8 mouse cellular contexts compared by ENCODE assay signal in the genomic region with DNA sequence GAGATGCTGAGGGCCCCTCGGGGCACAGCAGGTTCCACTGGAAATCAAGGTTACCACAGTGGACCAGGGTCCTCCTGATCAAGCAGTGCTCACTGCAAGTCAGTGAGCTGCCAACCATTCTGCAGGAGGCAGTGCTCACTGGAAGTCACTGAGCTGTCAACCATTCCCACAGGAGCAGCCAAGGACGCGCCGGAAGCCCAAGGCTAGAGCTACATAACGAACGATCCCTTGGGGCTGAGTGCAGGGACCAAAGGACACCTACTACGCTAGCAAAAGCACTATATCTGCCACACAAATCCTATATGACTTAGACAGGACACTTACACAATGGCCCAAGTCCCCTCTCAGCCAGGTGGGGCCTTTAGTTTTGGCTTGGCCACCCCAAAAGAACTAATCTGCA. TPM values are rescaled to one million over a fixed set of nuclear protein-coding genes. Genes with fewer than 3 reads are reported as not detected.
DNase-seq lines count a peak whose midpoint lies in the region; ATAC-seq and TF ChIP-seq lines count a peak whose summit lies in the region.

No protein-coding gene starts in this region.

- DNase-seq in ovary, adult 18-20 months (ENCODE audit: low spot score) = peak; percentile 39
- DNase-seq in ovary, postnatal 14 days (ENCODE audit: low spot score) = no peak
- no peak for DNase-seq in stomach, postnatal 0 days (ENCODE audit: low spot score)
- DNase-seq in embryo, embryonic 9.5 days (ENCODE audit: extremely low spot score) = no peak
- no peak for DNase-seq in urinary bladder, postnatal 14 days (ENCODE audit: low spot score)

- WGBS in forebrain, embryonic 15.5 days = 92% methylated on average over 7 of the region's 7 CpGs
- WGBS in forebrain, embryonic 12.5 days = 91% methylated on average over 7 of the region's 7 CpGs
- 49% methylated on average over 7 of the region's 7 CpGs for WGBS in kidney, embryonic 14.5 days
- 73% methylated on average over 7 of the region's 7 CpGs for WGBS in stomach, postnatal 0 days

- H3K27me3 ChIP-seq in forebrain, embryonic 15.5 days = no peaks in the 10 kb centered on the region
- no peaks in the 10 kb centered on the region for H3K27me3 ChIP-seq in forebrain, embryonic 12.5 days
- H3K27me3 ChIP-seq in kidney, embryonic 14.5 days (ENCODE audit: control insufficient read depth, insufficient read depth, low read length) = no peaks in the 10 kb centered on the region
- H3K27me3 ChIP-seq in stomach, postnatal 0 days (ENCODE audit: control insufficient read depth, insufficient read depth, low read length) = no peaks in the 10 kb centered on the region

- no peak overlapping the region for H3K4me2 ChIP-seq in forebrain, embryonic 15.5 days (replicated peaks)
- H3K4me2 ChIP-seq in forebrain, embryonic 12.5 days = no peak overlapping the region
- H3K4me2 ChIP-seq in kidney, embryonic 14.5 days (replicated peaks; ENCODE audit: low read depth, low read length) = no peak overlapping the region
- H3K4me2 ChIP-seq in stomach, postnatal 0 days (replicated peaks; ENCODE audit: low read depth) = no peak overlapping the region

- H3K4me3 ChIP-seq in forebrain, embryonic 15.5 days = no peak overlapping the region
- H3K4me3 ChIP-seq in forebrain, embryonic 12.5 days (replicated peaks) = no peak overlapping the region
- no peak overlapping the region for H3K4me3 ChIP-seq in kidney, embryonic 14.5 days (ENCODE audit: low read length)
- no peak overlapping the region for H3K4me3 ChIP-seq in stomach, postnatal 0 days (ENCODE audit: low read depth, low read length)

- H3K36me3 ChIP-seq in forebrain, embryonic 15.5 days = no peaks in the 10 kb centered on the region
- no peaks in the 10 kb centered on the region for H3K36me3 ChIP-seq in forebrain, embryonic 12.5 days (replicated peaks)
- no peaks in the 10 kb centered on the region for H3K36me3 ChIP-seq in kidney, embryonic 14.5 days (ENCODE audit: control insufficient read depth, insufficient read depth, low read length)
- no peaks in the 10 kb centered on the region for H3K36me3 ChIP-seq in stomach, postnatal 0 days (ENCODE audit: control insufficient read depth, insufficient read depth, low read length)

- TF ChIP-seq CTCF in stomach, postnatal 0 days (IDR thresholded peaks at IDR 0.05; ENCODE audit: low read depth) = no peak

- no peaks in the 10 kb centered on the region for H3K9me3 ChIP-seq in forebrain, embryonic 15.5 days
- H3K9me3 ChIP-seq in forebrain, embryonic 12.5 days = no peaks in the 10 kb centered on the region
- no peaks in the 10 kb centered on the region for H3K9me3 ChIP-seq in kidney, embryonic 14.5 days (ENCODE audit: control insufficient read depth, low read length)
- no peaks in the 10 kb centered on the region for H3K9me3 ChIP-seq in stomach, postnatal 0 days (ENCODE audit: control insufficient read depth, low read length)

- no peak overlapping the region for H3K9ac ChIP-seq in forebrain, embryonic 15.5 days (replicated peaks)
- no peak overlapping the region for H3K9ac ChIP-seq in forebrain, embryonic 12.5 days
- no peak overlapping the region for H3K9ac ChIP-seq in kidney, embryonic 14.5 days (ENCODE audit: low read depth, low read length)
- H3K9ac ChIP-seq in stomach, postnatal 0 days (ENCODE audit: low read length) = no peak overlapping the region

- peaks cover 36% of the 10 kb centered on the region for H3K4me1 ChIP-seq in forebrain, embryonic 15.5 days
- H3K4me1 ChIP-seq in forebrain, embryonic 12.5 days = peaks cover 30% of the 10 kb centered on the region
- H3K4me1 ChIP-seq in kidney, embryonic 14.5 days (ENCODE audit: control insufficient read depth, insufficient read depth, low read length) = peaks cover 40% of the 10 kb centered on the region
- H3K4me1 ChIP-seq in stomach, postnatal 0 days (replicated peaks; ENCODE audit: control insufficient read depth, insufficient read depth) = peaks cover 8% of the 10 kb centered on the region

- peak overlapping the region; percentile 78 for H3K27ac ChIP-seq in forebrain, embryonic 15.5 days (replicated peaks)
- no peak overlapping the region for H3K27ac ChIP-seq in forebrain, embryonic 12.5 days
- H3K27ac ChIP-seq in kidney, embryonic 14.5 days (ENCODE audit: low read depth, low read length) = peak overlapping the region; percentile 76; the same call in 1 of the 2 replicates
- peak overlapping the region; percentile 53 for H3K27ac ChIP-seq in stomach, postnatal 0 days (replicated peaks)

- 0 out of 2 replicates have a peak, but pooled peaks have one; percentile 12 for ATAC-seq in forebrain, embryonic 15.5 days (replicated peaks)
- no peak for ATAC-seq in forebrain, embryonic 12.5 days (ENCODE audit: low FRiP score)
- ATAC-seq in kidney, embryonic 14.5 days (ENCODE audit: low FRiP score, low TSS enrichment) = no peak
- ATAC-seq in stomach, postnatal 0 days (ENCODE audit: low FRiP score, low TSS enrichment) = no peak

- no peak for TF ChIP-seq EP300 in stomach, postnatal 0 days (optimal IDR thresholded peaks at IDR 0.05)

RNA-seq across cellular contexts. Expression of a gene that starts 5.6 kb away (rescaled TPM):
- polyA plus RNA-seq in forebrain, embryonic 15.5 days (2015; fragmentation: Nextera tagmentation; extraction: Ambion mirVana) = 2.3 TPM in 2 replicates
- 2.9 and 3.2 TPM in 2 replicates for polyA plus RNA-seq in forebrain, embryonic 12.5 days (2016; fragmentation: Nextera tagmentation; extraction: Ambion mirVana)
- 7.7 and 10.1 TPM in 2 replicates for polyA plus RNA-seq in kidney, embryonic 14.5 days (2014; fragmentation: Nextera tagmentation; extraction: Ambion mirVana)
- polyA plus RNA-seq in stomach, postnatal 0 days (2015; fragmentation: Nextera tagmentation; extraction: Ambion mirVana) = 2.6 and 2.7 TPM in 2 replicates

RNA-seq across cellular contexts. Expression of a gene that starts 27.4 kb away (rescaled TPM):
- polyA plus RNA-seq in forebrain, embryonic 15.5 days (2015; fragmentation: Nextera tagmentation; extraction: Ambion mirVana) = 31.3 and 35.1 TPM in 2 replicates
- 35.1 and 40.2 TPM in 2 replicates for polyA plus RNA-seq in forebrain, embryonic 12.5 days (2016; fragmentation: Nextera tagmentation; extraction: Ambion mirVana)
- 33.7 and 38.6 TPM in 2 replicates for polyA plus RNA-seq in kidney, embryonic 14.5 days (2014; fragmentation: Nextera tagmentation; extraction: Ambion mirVana)
- polyA plus RNA-seq in stomach, postnatal 0 days (2015; fragmentation: Nextera tagmentation; extraction: Ambion mirVana) = 17.1 and 18.8 TPM in 2 replicates
